Mouse (Mus musculus): ENCODE data around the gene Tspan32. TPM values are rescaled to one million over a fixed set of nuclear protein-coding genes. Genes with fewer than 3 reads are reported as not detected.
A peak's percentile ranks its signal among the peaks of the same experiment; 100 is the strongest.

The Tspan32 gene
- polyA plus RNA-seq, 1 experiment from 2014 or later: 6.0 TPM

- no peaks in the 10 kb centered on the region for H3K4me1 ChIP-seq
- 87% methylated on average over 2 of the region's 2 CpGs for WGBS
- no peaks in the 10 kb centered on the region for H3K9me3 ChIP-seq (replicated peaks)
- no peaks in the 10 kb centered on the region for H3K36me3 ChIP-seq
- no peaks in the 10 kb centered on the region for H3K27me3 ChIP-seq (ENCODE audit: low read depth, poor library complexity, severe bottlenecking)
- H3K27ac ChIP-seq (replicated peaks): no peak overlapping the region
- no peak for DNase-seq (ENCODE audit: low spot score)
- no peak overlapping the region for H3K4me3 ChIP-seq
These were observed 7.8 kb upstream of the Tspan32 start for GRCm38 (mm10) chr7:142996998-142997397.

DNA sequence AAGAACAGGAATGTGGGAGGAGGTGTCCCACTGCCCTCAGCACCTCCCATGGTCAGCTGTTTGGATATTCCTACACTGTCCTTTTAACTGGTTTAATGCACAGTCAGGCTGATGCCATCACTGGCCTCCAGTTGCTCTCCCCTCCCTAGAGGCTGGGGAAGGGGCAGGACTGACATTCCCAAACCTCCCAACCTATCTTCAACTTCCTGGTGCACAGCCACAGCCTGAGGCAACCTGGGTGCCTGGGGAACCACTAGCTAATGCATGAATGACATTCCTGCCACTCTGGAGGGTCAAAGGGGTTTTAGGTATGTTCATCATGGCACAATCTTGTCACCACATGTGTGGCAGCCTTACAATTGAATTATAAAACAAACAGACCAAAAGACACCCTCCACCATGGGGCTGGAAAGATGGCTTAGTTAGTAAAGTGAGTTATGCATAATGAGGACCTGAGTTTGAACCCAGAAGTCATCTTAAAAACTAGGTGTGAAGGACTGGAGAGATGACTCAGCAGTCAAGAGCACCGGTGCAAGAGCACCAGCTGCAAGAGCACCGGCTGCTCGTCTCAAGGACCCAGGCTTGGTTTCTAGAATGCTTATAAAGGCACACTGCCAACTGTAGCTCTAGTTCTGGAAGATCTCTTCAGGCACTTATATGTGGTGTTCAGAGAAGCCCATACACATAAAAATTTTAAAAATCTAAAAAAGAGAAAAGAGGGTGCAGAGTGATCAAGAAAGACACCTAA is 7.3 kb upstream of the Tspan32 start:
- Histone ChIP-seq H3K4me1 (no peaks in the 10 kb centered on the region), H3K4me3 (no peak overlapping the region)

GRCm38 (mm10) chr7:143002679-143003078 is 2.2 kb upstream of the Tspan32 start:
- H3K36me3 ChIP-seq: no peaks in the 10 kb centered on the region
- peaks cover 2% of the 10 kb centered on the region; the same call in 1 of the 2 replicates for H3K4me1 ChIP-seq
- no peaks in the 10 kb centered on the region for H3K9me3 ChIP-seq (replicated peaks)
- no peaks in the 10 kb centered on the region for H3K27me3 ChIP-seq (ENCODE audit: low read depth, poor library complexity, severe bottlenecking)
- no peak overlapping the region for H3K4me3 ChIP-seq
- 44% methylated on average over 3 of the region's 3 CpGs for WGBS
- DNase-seq (ENCODE audit: low spot score): no peak
- no peak overlapping the region for H3K27ac ChIP-seq (replicated peaks)

More for the DNA sequence above, 7.3 kb upstream of the Tspan32 start:
- no peaks in the 10 kb centered on the region for H3K9me3 ChIP-seq (replicated peaks)
- H3K27me3 ChIP-seq (ENCODE audit: low read depth, poor library complexity, severe bottlenecking): no peaks in the 10 kb centered on the region
- H3K27ac ChIP-seq (replicated peaks): no peak overlapping the region
- DNase-seq (ENCODE audit: low spot score): no peak
- 88% methylated on average over 3 of the region's 3 CpGs for WGBS
- H3K36me3 ChIP-seq: no peaks in the 10 kb centered on the region

- Histone ChIP-seq H3K27ac (replicated peaks) (peak overlapping the region; percentile 38; the same call in 1 of the 2 replicates), H3K36me3 (no peaks in the 10 kb centered on the region), H3K27me3 (ENCODE audit: low read depth, poor library complexity, severe bottlenecking) (no peaks in the 10 kb centered on the region), H3K4me1 (peaks cover 18% of the 10 kb centered on the region), H3K9me3 (replicated peaks) (no peaks in the 10 kb centered on the region), H3K4me3 (peak overlapping the region; percentile 11; the same call in 1 of the 2 replicates)
- DNase-seq (ENCODE audit: low spot score): no peak
- WGBS: 88% methylated on average over 6 of the region's 6 CpGs
These were observed 674 bp downstream of the Tspan32 start for GRCm38 (mm10) chr7:143005344-143006096.

- WGBS: 79% methylated on average over 2 of the region's 2 CpGs
- H3K27ac ChIP-seq (replicated peaks): peak overlapping the region; percentile 65
- H3K4me3 ChIP-seq: peak overlapping the region; percentile 11; the same call in 1 of the 2 replicates
- H3K27me3 ChIP-seq (ENCODE audit: low read depth, poor library complexity, severe bottlenecking): no peaks in the 10 kb centered on the region
- H3K9me3 ChIP-seq (replicated peaks): no peaks in the 10 kb centered on the region
- H3K4me1 ChIP-seq: peaks cover 18% of the 10 kb centered on the region
- H3K36me3 ChIP-seq: no peaks in the 10 kb centered on the region
- DNase-seq (ENCODE audit: low spot score): no peak
These were observed 1.4 kb downstream of the Tspan32 start for GRCm38 (mm10) chr7:143006097-143006755.

GRCm38 (mm10) chr7:143006756-143007598 is 2.1 kb downstream of the Tspan32 start:
- no peaks in the 10 kb centered on the region for H3K9me3 ChIP-seq (replicated peaks)
- H3K27ac ChIP-seq (replicated peaks): peak overlapping the region; percentile 78
- WGBS: 87% methylated on average over 8 of the region's 8 CpGs
- no peaks in the 10 kb centered on the region for H3K27me3 ChIP-seq (ENCODE audit: low read depth, poor library complexity, severe bottlenecking)
- 0 out of 2 replicates have a peak overlapping the region, but pooled peaks have one; percentile 9 for H3K4me3 ChIP-seq
- no peaks in the 10 kb centered on the region for H3K36me3 ChIP-seq
- H3K4me1 ChIP-seq: peaks cover 18% of the 10 kb centered on the region
- no peak for DNase-seq (ENCODE audit: low spot score)

DNA sequence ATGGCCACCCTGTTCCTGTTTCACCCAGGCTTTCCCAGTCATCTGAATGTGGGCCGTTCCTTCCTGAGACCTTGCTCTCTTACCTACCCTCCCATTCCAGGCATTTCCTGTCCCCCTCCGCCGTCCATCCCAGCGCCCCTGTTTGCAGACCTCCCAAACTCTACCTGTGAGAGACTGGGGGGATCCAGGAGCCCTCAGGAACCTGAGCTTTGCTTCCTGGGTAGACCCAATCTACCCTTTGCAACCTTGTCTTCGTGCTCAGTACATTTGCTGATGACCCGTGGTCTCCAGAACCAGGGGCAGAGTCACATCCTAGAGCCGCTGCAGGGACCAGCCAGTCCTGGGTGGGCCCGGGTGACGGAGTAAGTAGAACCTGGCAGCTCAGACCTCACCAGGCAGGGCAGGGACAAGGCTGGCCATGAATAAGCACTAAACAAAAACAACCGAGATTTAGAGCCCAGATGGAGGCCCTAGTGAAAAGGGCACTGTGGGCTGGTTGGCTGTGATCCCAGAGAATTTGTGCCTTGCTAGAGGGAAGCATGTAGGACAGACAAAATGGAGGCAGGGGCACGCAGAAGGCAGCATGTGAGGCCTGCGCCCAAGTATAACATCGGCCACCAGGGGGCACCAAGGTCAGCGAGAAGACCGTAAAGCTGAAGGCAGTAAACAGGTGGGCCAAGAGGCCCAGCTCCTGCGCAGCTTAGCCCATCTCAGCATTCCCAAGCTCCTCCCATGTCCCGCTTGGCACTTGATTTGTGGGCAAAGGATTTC is 2.9 kb downstream of the Tspan32 start:
- H3K4me1 ChIP-seq: peaks cover 21% of the 10 kb centered on the region
- no peaks in the 10 kb centered on the region for H3K27me3 ChIP-seq (ENCODE audit: low read depth, poor library complexity, severe bottlenecking)
- H3K9me3 ChIP-seq (replicated peaks): no peaks in the 10 kb centered on the region
- 0 out of 2 replicates have a peak overlapping the region, but pooled peaks have one; percentile 9 for H3K4me3 ChIP-seq
- H3K36me3 ChIP-seq: no peaks in the 10 kb centered on the region
- 44% methylated on average over 17 of the region's 17 CpGs for WGBS
- DNase-seq (ENCODE audit: low spot score): peak; percentile 89
- H3K27ac ChIP-seq (replicated peaks): peak overlapping the region; percentile 78

- WGBS: 69% methylated on average over 8 of the region's 8 CpGs
- H3K4me3 ChIP-seq: no peak overlapping the region
- DNase-seq (ENCODE audit: low spot score): no peak
These were observed 3.6 kb downstream of the Tspan32 start for GRCm38 (mm10) chr7:143008370-143008926.

DNA sequence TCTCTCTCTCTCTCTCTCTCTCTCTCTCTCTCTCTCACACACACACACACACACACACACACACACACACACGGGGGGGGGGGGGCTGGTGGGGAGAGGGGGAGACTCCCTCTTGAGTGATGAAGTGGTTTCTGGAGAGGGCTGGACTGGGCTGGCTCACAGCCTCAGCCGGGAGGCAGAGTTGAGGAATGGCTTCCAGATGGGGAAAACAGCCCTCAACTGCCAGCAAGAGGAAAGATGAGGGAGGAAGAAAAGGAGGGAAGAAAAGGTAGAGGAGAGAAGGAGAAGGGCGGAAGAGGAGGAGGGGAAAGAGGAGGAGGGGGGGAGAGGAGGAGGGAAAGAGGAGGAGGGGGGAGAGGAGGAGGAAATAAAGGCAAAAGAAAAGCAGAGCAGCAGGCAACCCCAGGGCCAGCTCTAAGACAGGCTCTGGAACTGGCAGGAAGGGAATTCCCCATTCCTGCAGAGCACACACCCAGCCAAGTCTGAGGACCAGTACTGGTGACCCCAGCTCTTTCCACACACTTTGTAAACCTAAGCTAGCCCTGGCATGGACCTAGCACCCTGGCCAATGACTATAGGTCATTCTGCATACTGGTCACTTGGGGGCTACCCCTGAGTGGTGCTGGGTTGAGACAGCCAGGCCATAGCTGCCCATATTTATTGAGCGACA is 4.3 kb downstream of the Tspan32 start:
- Histone ChIP-seq H3K4me3 (no peak overlapping the region), H3K27ac (replicated peaks) (peak overlapping the region; percentile 78; the same call in 1 of the 2 replicates), H3K4me1 (peaks cover 29% of the 10 kb centered on the region), H3K9me3 (replicated peaks) (no peaks in the 10 kb centered on the region), H3K27me3 (ENCODE audit: low read depth, poor library complexity, severe bottlenecking) (no peaks in the 10 kb centered on the region), H3K36me3 (no peaks in the 10 kb centered on the region)
- WGBS: 58% methylated on average over 3 of the region's 4 CpGs
- no peak for DNase-seq (ENCODE audit: low spot score)

More at GRCm38 (mm10) chr7:143008370-143008926, 3.6 kb downstream of the Tspan32 start:
- Histone ChIP-seq H3K9me3 (replicated peaks) (no peaks in the 10 kb centered on the region), H3K27ac (replicated peaks) (peak overlapping the region; percentile 78), H3K27me3 (ENCODE audit: low read depth, poor library complexity, severe bottlenecking) (no peaks in the 10 kb centered on the region), H3K4me1 (peaks cover 24% of the 10 kb centered on the region), H3K36me3 (no peaks in the 10 kb centered on the region)

- Histone ChIP-seq H3K27ac (replicated peaks) (no peak overlapping the region), H3K9me3 (replicated peaks) (no peaks in the 10 kb centered on the region), H3K4me3 (no peak overlapping the region), H3K4me1 (peaks cover 29% of the 10 kb centered on the region), H3K27me3 (ENCODE audit: low read depth, poor library complexity, severe bottlenecking) (no peaks in the 10 kb centered on the region), H3K36me3 (no peaks in the 10 kb centered on the region)
- WGBS: 86% methylated on average over 4 of the region's 4 CpGs
- DNase-seq (ENCODE audit: low spot score): no peak
These were observed 5.2 kb downstream of the Tspan32 start for GRCm38 (mm10) chr7:143009996-143010395.

- Histone ChIP-seq H3K4me3 (no peak overlapping the region), H3K27ac (replicated peaks) (no peak overlapping the region), H3K9me3 (replicated peaks) (no peaks in the 10 kb centered on the region), H3K27me3 (ENCODE audit: low read depth, poor library complexity, severe bottlenecking) (no peaks in the 10 kb centered on the region), H3K36me3 (no peaks in the 10 kb centered on the region), H3K4me1 (peaks cover 35% of the 10 kb centered on the region)
- 87% methylated on average over 1 of the region's 1 CpGs for WGBS
- no peak for DNase-seq (ENCODE audit: low spot score)
These were observed 6.4 kb downstream of the Tspan32 start for GRCm38 (mm10) chr7:143011226-143011625.

All from midbrain, embryonic 10.5 days (tissue).